Mouse (Mus musculus) neural tube, embryonic 13.5 days (tissue): Measurements from ENCODE around the gene Ndufa13. TPM values are rescaled to one million over a fixed set of nuclear protein-coding genes. Genes with fewer than 3 reads are reported as not detected.

ENCODE experiments used
- ATAC-seq: fragments of 200-750 bp; cut with Nextera tagmentation; 2 replicates; pipeline ENCODE4 v1.8.0; 2017; ENCODE audit warnings: low read depth, mild to moderate bottlenecking, moderate TSS enrichment, moderate library complexity
- H3K27ac ChIP-seq: fragments of 300-500 bp; sonication (generic); replicated peaks from 2 replicates; pipeline ENCODE4 v1.5.1; 2015; ENCODE audit warnings: moderate library complexity, mild to moderate bottlenecking, inconsistent platforms
- H3K27me3 ChIP-seq: fragments of 300-500 bp; sonication (generic); 2 replicates; pipeline ENCODE4 v1.6.1; 2015; ENCODE audit warnings: mild to moderate bottlenecking, inconsistent platforms
- H3K36me3 ChIP-seq: fragments of 300-500 bp; sonication (generic); 2 replicates; pipeline ENCODE4 v1.6.1; 2015; ENCODE audit warnings: mild to moderate bottlenecking, inconsistent platforms
- H3K4me1 ChIP-seq: fragments of 300-500 bp; sonication (generic); replicated peaks from 2 replicates; pipeline ENCODE4 v1.6.1; 2015; ENCODE audit warnings: inconsistent platforms
- H3K4me2 ChIP-seq: fragments of 300-500 bp; sonication (generic); 2 replicates; pipeline ENCODE4 v1.6.1; 2015; ENCODE audit warnings: inconsistent platforms, mild to moderate bottlenecking, moderate library complexity
- H3K4me3 ChIP-seq: fragments of 300-500 bp; sonication (generic); 2 replicates; pipeline ENCODE4 v1.5.1; 2015; ENCODE audit warnings: mild to moderate bottlenecking, inconsistent platforms
- H3K9ac ChIP-seq: fragments of 300-500 bp; sonication (generic); 2 replicates; pipeline ENCODE4 v1.6.1; 2015; ENCODE audit warnings: moderate library complexity, mild to moderate bottlenecking, inconsistent platforms
- H3K9me3 ChIP-seq: fragments of 300-500 bp; sonication (generic); 2 replicates; pipeline ENCODE4 v1.6.1; 2016; ENCODE audit warnings: inconsistent platforms
- WGBS: fragments of 180-500 bp; shearing (Covaris S2); methylation state at CpG from one replicate; pipeline ENCODE4 v1.1.7; 2015; 5-methylcytosine and 5-hydroxymethylcytosine counted together
- polyA plus RNA-seq: library from polyadenylated mRNA; unstranded; fragments of >200 nt; fragmentation: Nextera tagmentation; extraction: Ambion mirVana; gene quantifications from 2 replicates; pipeline ENCODE4 v1.2.1, GENCODE M21; 2015

The Ndufa13 gene
- polyA plus RNA-seq, 1 experiment from 2014 or later = 186 TPM

DNA sequence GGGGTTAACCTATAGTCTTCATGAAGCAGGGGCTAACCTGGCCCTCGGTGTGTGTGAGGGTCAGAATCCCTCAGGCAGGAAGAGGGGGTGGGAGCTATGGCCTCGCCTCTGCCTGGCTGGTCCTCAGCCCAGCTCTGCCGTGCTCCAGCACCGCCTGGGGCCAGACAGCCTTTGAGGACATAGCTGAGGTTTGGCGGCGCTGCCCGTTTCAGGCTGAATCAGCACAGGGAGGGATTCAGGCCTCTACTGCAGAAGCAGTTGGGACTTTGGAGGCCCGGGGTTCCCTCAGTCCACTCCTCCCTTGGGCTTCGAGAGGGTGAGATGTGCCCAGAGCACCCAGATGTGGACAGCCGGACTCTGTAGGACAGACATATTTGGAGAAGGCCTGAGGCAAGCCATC, 26.3 kb downstream of the Ndufa13 start:
- no peaks in the 10 kb centered on the region for H3K9me3 ChIP-seq
- peaks cover 15% of the 10 kb centered on the region; the same call in 1 of the 2 replicates for H3K36me3 ChIP-seq
- 47% methylated on average over 10 of the region's 10 CpGs for WGBS
- H3K4me1 ChIP-seq = peaks cover 11% of the 10 kb centered on the region
- no peak overlapping the region for H3K4me3 ChIP-seq
- H3K9ac ChIP-seq = no peak overlapping the region
- H3K27me3 ChIP-seq = peaks cover 43% of the 10 kb centered on the region
- ATAC-seq = no peak
- H3K4me2 ChIP-seq = no peak overlapping the region
- no peak overlapping the region for H3K27ac ChIP-seq

DNA sequence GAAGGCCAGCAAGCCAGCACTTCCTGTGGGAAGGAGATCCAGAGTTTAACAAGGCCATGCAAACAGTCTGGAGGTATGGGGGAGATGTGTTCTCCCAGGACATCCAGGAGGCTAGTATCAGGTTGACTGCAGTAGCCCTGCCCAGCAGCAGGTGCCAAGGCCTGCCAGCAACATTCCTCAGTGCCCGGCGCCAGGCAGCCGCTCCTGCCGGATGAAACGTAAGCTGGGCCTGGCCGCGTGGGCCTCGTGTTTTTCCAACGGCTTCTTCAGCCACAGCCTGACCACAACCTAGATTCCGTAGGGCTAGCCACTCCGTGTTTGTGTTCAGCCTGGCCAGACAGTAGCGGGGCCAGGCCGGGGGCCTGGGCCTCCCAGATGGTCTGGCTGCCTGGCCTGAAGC, 27.7 kb downstream of the Ndufa13 start:
- Histone ChIP-seq H3K4me3 (no peak overlapping the region), H3K4me2 (no peak overlapping the region), H3K27me3 (peaks cover 28% of the 10 kb centered on the region), H3K9ac (no peak overlapping the region), H3K9me3 (no peaks in the 10 kb centered on the region), H3K27ac (no peak overlapping the region), H3K4me1 (no peaks in the 10 kb centered on the region), H3K36me3 (peaks cover 15% of the 10 kb centered on the region; the same call in 1 of the 2 replicates)
- WGBS = 86% methylated on average over 13 of the region's 13 CpGs
- ATAC-seq = no peak

DNA sequence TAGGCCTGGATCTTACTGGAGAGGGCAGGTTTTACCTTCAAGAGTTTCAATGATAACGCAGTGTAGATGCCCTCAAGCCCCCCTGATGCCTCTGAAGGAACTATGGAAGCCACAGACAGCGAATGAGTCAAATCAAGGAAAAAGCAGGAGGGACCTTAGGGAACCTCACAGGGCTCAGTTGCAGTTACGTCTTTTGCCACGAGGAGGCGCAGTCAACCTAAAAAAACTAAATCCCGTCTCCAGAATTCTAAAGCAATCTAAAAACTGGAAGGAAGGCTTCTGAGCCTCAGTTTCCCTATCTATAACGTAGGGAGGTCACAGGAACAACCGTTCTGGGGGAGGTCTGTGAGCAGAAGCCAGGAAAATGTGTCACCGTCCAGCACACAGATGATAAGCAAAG, 28.2 kb downstream of the Ndufa13 start:
- no peaks in the 10 kb centered on the region for H3K4me1 ChIP-seq
- H3K4me3 ChIP-seq = no peak overlapping the region
- no peak overlapping the region for H3K9ac ChIP-seq
- 12% methylated on average over 9 of the region's 9 CpGs for WGBS
- H3K36me3 ChIP-seq = peaks cover 15% of the 10 kb centered on the region; the same call in 1 of the 2 replicates
- no peaks in the 10 kb centered on the region for H3K9me3 ChIP-seq
- H3K27me3 ChIP-seq = peaks cover 23% of the 10 kb centered on the region
- no peak for ATAC-seq
- H3K4me2 ChIP-seq = no peak overlapping the region
- no peak overlapping the region for H3K27ac ChIP-seq

DNA sequence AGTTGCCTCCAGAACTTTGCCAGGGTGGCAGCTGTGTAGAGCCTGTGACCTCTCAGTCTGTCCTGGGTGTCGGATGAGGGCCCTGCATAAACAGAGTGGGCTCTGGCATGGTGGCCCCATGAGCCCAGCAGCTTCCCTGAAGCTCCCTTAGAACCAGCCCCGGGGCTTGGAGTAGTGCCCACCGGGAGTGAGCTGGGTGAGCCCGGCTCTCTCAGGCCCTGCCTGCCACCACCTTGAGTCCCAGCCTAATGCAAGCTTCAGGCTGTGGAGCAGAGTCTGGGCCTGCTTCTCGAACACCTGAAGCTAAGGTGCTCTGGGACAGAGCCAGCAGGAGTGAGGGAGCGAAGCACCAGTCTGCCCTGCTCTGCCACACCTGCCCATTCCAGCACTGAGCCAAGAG, 31.5 kb downstream of the Ndufa13 start:
- no peaks in the 10 kb centered on the region for H3K9me3 ChIP-seq
- no peak overlapping the region for H3K27ac ChIP-seq
- H3K9ac ChIP-seq = no peak overlapping the region
- H3K4me2 ChIP-seq = no peak overlapping the region
- H3K4me1 ChIP-seq = no peaks in the 10 kb centered on the region
- 89% methylated on average over 6 of the region's 6 CpGs for whole genome bisulfite sequencing
- peaks cover 15% of the 10 kb centered on the region; the same call in 1 of the 2 replicates for H3K36me3 ChIP-seq
- H3K27me3 ChIP-seq = no peaks in the 10 kb centered on the region
- ATAC-seq = no peak
- H3K4me3 ChIP-seq = no peak overlapping the region

DNA sequence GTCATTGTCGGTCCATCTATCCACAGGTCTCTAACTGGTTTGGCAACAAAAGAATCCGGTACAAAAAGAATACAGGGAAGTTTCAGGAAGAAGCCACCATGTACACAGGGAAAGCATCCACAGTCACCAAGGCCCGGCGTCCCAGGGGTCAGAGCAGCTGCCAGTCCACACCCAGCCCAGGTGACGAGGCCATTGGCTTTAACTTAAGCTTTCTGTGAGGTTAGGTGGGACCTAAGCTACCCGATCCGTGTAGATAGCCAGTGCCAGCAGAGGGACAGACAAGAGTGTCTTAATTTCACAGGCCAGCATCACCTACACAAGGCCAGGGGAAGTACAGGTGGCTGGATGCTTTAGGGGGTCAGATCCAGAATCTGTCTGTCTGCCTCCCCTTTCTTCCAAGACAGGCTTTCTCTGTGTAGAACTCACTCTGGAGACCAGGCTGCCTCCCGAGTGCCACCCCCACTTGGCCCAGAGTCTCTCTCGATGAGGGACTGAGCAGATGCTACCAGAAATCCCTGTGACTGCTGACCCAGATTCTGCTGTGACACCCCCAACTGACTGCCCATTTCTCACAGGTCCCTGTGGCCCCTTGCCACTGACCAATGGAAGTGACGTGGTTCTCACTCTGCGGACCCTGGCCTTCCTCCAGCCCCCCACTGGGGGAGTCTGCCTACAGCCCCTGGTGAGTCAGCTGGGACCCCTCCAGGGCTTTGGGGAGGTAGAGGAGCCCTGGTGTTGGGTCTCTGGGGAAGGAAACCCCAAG, 32.2 kb downstream of the Ndufa13 start:
- no peak overlapping the region for H3K4me3 ChIP-seq
- no peaks in the 10 kb centered on the region for H3K4me1 ChIP-seq
- H3K9me3 ChIP-seq = no peaks in the 10 kb centered on the region
- H3K27ac ChIP-seq = no peak overlapping the region
- WGBS = 82% methylated on average over 11 of the region's 11 CpGs
- H3K36me3 ChIP-seq = peaks cover 15% of the 10 kb centered on the region
- H3K4me2 ChIP-seq = no peak overlapping the region
- H3K27me3 ChIP-seq = no peaks in the 10 kb centered on the region
- H3K9ac ChIP-seq = no peak overlapping the region
- ATAC-seq = no peak

DNA sequence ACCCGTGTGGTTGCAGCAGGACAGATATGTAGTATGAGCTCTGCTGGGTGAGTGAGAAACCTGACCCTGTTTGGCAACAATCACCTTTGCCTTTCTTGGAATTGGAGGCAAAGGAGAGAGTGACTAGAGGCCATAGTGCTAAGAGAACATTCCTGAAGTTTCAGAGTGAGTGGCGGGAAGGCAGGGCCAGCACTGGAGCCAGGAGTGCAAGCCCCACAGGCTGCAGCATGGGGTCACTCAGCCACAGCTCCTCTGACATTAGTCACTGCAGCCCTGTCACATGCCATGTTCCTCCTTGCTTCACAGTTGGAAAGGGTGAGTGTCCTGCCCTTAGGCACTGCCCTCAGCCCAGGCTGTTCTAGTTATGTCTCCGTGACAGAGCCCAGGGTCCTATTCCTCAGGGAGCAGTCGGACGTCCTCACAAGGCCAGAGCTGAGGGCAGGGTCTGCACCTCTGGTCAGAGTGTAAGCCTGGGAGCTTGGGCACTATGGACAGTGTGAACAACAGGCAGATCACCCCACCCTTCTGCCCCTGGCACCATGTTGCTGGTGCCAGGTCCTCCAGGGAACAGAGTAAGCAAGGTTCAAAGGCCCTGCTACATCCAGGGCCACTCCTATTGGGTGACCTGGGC, 34.5 kb downstream of the Ndufa13 start:
- Histone ChIP-seq H3K9me3 (no peaks in the 10 kb centered on the region), H3K36me3 (peaks cover 27% of the 10 kb centered on the region), H3K9ac (no peak overlapping the region), H3K4me1 (no peaks in the 10 kb centered on the region), H3K4me3 (no peak overlapping the region), H3K4me2 (no peak overlapping the region), H3K27me3 (no peaks in the 10 kb centered on the region), H3K27ac (no peak overlapping the region)
- no peak for ATAC-seq
- 79% methylated on average over 5 of the region's 5 CpGs for WGBS

DNA sequence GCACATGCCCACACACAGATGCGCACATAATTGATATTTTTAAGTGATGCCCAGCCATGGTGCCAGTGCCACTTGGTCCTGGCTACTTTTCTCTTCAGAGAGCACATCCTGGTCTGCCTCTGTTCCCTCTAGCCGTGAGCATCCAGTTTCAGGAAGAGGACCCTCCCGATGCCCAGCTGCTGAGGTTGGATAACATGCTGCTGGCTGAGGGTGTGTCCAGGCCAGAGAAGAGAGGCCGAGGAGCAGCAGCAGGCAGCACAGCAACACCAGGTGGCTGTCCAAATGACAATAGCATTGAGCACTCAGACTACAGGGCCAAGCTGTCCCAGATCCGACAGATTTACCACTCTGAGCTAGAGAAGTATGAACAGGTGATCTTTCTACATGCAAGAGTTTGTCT, 38.2 kb downstream of the Ndufa13 start:
- 84% methylated on average over 5 of the region's 5 CpGs for WGBS

DNA sequence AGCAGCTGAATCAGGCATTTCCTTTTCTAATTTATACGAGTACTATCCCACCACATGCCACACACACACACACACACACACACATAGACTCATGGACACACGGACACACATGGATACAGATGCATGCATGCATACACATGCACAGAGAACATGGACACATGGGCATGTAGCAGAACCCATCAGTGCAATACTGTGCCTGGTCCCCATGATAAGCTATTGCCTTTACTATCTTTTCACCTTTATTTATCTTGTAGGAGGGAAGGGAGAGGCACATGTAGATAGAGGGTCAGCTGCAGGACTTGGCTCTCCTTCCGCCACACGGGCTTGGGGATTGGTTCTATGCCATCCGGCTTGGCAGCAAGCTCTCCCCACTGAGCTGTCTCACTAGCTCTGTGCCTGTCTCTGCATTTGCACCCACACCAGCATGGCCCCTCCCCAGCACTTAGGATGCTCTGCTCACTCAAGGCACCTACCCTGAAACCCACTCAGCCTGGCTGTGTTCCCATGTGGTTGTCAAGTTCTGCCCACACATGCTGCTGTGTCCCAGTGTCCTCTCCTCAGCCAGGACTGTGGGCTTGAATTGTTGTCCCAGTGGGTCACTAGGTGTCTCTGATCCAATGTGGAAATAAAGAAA, 38.9 kb downstream of the Ndufa13 start:
- no peak for ATAC-seq
- WGBS = 95% methylated on average over 5 of the region's 5 CpGs

More for the DNA sequence above, 38.2 kb downstream of the Ndufa13 start:
- no peaks in the 10 kb centered on the region for H3K27me3 ChIP-seq
- H3K4me2 ChIP-seq = no peak overlapping the region
- no peak overlapping the region for H3K4me3 ChIP-seq
- ATAC-seq = no peak
- H3K9me3 ChIP-seq = no peaks in the 10 kb centered on the region
- no peaks in the 10 kb centered on the region for H3K4me1 ChIP-seq
- H3K9ac ChIP-seq = no peak overlapping the region
- peaks cover 40% of the 10 kb centered on the region for H3K36me3 ChIP-seq
- no peak overlapping the region for H3K27ac ChIP-seq

DNA sequence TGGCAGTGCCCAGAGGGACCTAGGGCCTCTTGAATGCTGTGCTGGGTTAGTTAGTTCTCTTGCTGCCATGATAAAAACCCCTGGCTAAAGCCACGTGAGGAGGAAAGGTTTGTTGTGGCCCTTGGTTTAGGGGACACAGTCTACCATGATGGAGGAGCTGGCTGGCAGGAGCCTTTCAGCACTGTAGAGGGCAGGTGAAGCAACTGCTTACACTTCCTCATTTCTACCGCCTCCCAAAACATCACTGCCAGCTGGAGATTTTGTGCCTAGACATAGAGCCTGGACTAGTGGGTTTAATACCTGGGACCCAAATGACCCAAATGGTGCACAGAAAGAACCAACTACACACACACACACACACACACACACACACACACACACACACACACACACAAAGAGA, 41.1 kb downstream of the Ndufa13 start:
- H3K27me3 ChIP-seq = no peaks in the 10 kb centered on the region
- peaks cover 47% of the 10 kb centered on the region for H3K36me3 ChIP-seq
- no peaks in the 10 kb centered on the region for H3K9me3 ChIP-seq
- no peak overlapping the region for H3K9ac ChIP-seq
- H3K4me1 ChIP-seq = no peaks in the 10 kb centered on the region
- no peak overlapping the region for H3K4me3 ChIP-seq
- WGBS = 64% methylated on average over 2 of the region's 2 CpGs
- H3K4me2 ChIP-seq = no peak overlapping the region
- no peak overlapping the region for H3K27ac ChIP-seq
- no peak for ATAC-seq

More for the DNA sequence above, 38.9 kb downstream of the Ndufa13 start:
- Histone ChIP-seq H3K27ac (no peak overlapping the region), H3K4me2 (no peak overlapping the region), H3K9me3 (no peaks in the 10 kb centered on the region), H3K27me3 (no peaks in the 10 kb centered on the region), H3K9ac (no peak overlapping the region), H3K4me3 (no peak overlapping the region), H3K36me3 (peaks cover 44% of the 10 kb centered on the region), H3K4me1 (no peaks in the 10 kb centered on the region)

DNA sequence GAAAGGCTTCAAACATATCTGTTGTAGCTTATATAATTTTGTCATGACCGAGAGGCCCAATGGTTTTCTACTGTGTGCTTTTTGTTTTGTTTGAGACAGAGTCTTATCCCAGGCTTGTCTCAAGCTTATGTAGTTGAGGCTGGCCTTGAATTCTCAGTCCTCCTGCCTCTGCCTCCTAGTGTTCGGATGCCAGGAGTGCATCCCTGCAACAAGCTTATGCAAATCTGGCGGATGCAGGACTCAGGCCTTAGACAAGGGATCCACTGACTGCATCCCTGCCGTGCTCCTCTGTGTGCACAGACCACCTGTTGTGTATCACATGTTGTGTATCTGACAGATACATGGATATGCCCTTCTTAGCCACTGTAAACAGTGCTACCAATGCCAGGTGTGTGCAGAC, 41.6 kb downstream of the Ndufa13 start:
- no peak overlapping the region for H3K27ac ChIP-seq
- ATAC-seq = no peak
- peaks cover 47% of the 10 kb centered on the region for H3K36me3 ChIP-seq
- no peaks in the 10 kb centered on the region for H3K27me3 ChIP-seq
- no peak overlapping the region for H3K9ac ChIP-seq
- H3K4me2 ChIP-seq = no peak overlapping the region
- H3K9me3 ChIP-seq = no peaks in the 10 kb centered on the region
- WGBS = 62% methylated on average over 4 of the region's 4 CpGs
- no peak overlapping the region for H3K4me3 ChIP-seq
- H3K4me1 ChIP-seq = no peaks in the 10 kb centered on the region

DNA sequence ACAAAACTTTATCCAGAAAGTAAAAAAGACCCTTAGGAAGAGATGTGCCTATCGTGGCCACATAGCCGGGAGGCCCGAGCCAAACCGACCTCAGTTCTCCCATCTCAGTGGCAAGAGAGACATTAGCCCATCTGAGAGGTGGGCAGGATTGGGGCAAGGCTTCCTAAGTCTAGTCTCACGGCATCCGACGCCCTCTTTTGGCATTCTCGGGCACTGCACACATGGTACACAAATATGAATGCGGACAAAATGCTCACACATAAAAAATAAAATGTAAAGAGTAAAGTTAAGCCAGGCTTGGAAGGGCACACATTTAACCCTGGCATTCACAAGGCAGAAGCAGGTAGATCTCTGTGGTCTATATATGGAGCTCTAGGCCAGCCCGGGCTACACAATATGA, 48.5 kb downstream of the Ndufa13 start:
- Histone ChIP-seq H3K27ac (no peak overlapping the region), H3K9me3 (no peaks in the 10 kb centered on the region), H3K9ac (no peak overlapping the region), H3K4me3 (no peak overlapping the region), H3K4me1 (no peaks in the 10 kb centered on the region), H3K36me3 (peaks cover 12% of the 10 kb centered on the region), H3K4me2 (no peak overlapping the region), H3K27me3 (no peaks in the 10 kb centered on the region)
- no peak for ATAC-seq
- WGBS = 93% methylated on average over 10 of the region's 10 CpGs

DNA sequence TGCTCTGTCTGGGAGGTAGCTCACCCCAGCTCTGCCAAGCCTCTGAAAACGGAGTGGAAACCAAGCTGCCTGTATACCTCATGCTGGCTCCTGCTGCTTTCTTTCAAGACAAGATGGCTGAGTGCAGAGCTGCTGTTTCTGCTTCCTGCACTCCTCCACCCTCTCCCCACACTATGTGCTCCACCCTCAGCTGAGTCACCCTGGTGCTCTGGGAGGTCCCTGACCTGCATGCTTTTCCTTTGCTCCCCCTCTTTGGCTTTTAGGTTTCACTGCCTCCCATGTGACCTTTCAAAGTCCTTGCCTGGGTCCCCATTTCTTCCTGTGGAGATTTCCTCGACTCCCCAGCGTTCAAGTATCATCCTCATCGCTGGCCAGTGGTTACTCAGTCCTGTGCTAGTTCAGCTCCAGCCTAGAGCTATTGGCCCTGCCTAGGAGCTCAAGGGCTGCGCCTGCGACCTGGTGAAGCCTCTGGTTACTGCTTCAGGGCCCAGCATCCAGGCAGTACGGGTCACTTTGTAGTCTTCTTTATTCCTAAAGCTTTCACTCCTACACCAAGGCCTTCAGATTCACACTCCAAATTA, 51.3 kb downstream of the Ndufa13 start:
- 83% methylated on average over 7 of the region's 7 CpGs for WGBS
- H3K27me3 ChIP-seq = no peaks in the 10 kb centered on the region

More for the DNA sequence above, 51.3 kb downstream of the Ndufa13 start:
- no peaks in the 10 kb centered on the region for H3K9me3 ChIP-seq
- H3K4me3 ChIP-seq = no peak overlapping the region
- H3K9ac ChIP-seq = no peak overlapping the region
- no peaks in the 10 kb centered on the region for H3K4me1 ChIP-seq
- no peak overlapping the region for H3K27ac ChIP-seq
- no peak for ATAC-seq
- H3K36me3 ChIP-seq = peaks cover 12% of the 10 kb centered on the region; the same call in 1 of the 2 replicates
- no peak overlapping the region for H3K4me2 ChIP-seq
